Mouse (Mus musculus): ENCODE measurements around the gene Afg1l.

GRCm38 (mm10) chr10:42270277-42271083, 207.9 kb downstream of the Afg1l start:
- TF ChIP-seq FLI1 (IDR thresholded peaks at IDR 0.05; ENCODE audit: low read length): no peak
- no peak for TF ChIP-seq GATA1 (IDR thresholded peaks at IDR 0.05; ENCODE audit: borderline replicate concordance, low read length)

Measured in megakaryocyte, embryonic 14.5 days (primary cell).